In genomic region chr5:140767704-140768141, GRCm38 (mm10) we compare ENCODE assay signal across 8 mouse cellular contexts. TPM values are rescaled to one million over a fixed set of nuclear protein-coding genes. Genes with fewer than 3 reads are reported as not detected.
A peak's percentile ranks its signal among the peaks of the same experiment; 100 is the strongest.
DNase-seq lines count a peak whose midpoint lies in the region; ATAC-seq and TF ChIP-seq lines count a peak whose summit lies in the region.

No protein-coding gene starts in this region.

- 0 out of 2 replicates have a peak, but pooled peaks cover 5% of the 10 kb centered on the region for H3K36me3 ChIP-seq in embryonic facial prominence, embryonic 12.5 days

- intact Hi-C loops in left cerebral cortex, postnatal 36 days (cut with DNase I), result no loop called here

- no peak for TF ChIP-seq CTCF in bone marrow, adult 2 months (IDR thresholded peaks at IDR 0.05; ENCODE audit: control insufficient read depth, insufficient read depth, low read length)

- ATAC-seq in embryonic facial prominence, embryonic 12.5 days (ENCODE audit: insufficient number of reproducible peaks, insufficient read depth, low FRiP score, low TSS enrichment), result peak; percentile 81; the same call in 1 of the 2 replicates

- 46% methylated on average over 9 of the region's 9 CpGs for WGBS in bone marrow, adult 2 months
- 24% methylated on average over 9 of the region's 9 CpGs for WGBS in embryonic facial prominence, embryonic 12.5 days

- peak overlapping the region; percentile 60 for H3K27ac ChIP-seq in bone marrow, adult 2 months (ENCODE audit: control insufficient read depth, insufficient read depth, low read depth, low read length, poor library complexity)
- H3K27ac ChIP-seq in embryonic facial prominence, embryonic 12.5 days, result peak overlapping the region; percentile 85

- peaks cover 13% of the 10 kb centered on the region for H3K4me1 ChIP-seq in bone marrow, adult 2 months (ENCODE audit: control insufficient read depth, insufficient read depth, low read length)
- H3K4me1 ChIP-seq in embryonic facial prominence, embryonic 12.5 days, result peaks cover 28% of the 10 kb centered on the region

- no peaks in the 10 kb centered on the region for H3K27me3 ChIP-seq in embryonic facial prominence, embryonic 12.5 days

- H3K4me3 ChIP-seq in bone marrow, adult 2 months (replicated peaks; ENCODE audit: control insufficient read depth, low read depth, low read length), result no peak overlapping the region
- no peak overlapping the region for H3K4me3 ChIP-seq in embryonic facial prominence, embryonic 12.5 days

- peak; percentile 86 to 92 for DNase-seq in heart, adult 18-20 months
- peak; percentile 79 for DNase-seq in kidney, adult 18-20 months
- peak; percentile 42 to 47 for DNase-seq in left cerebral cortex, postnatal 36 days (ENCODE audit: low spot score in 2 of 2)
- peak; percentile 70 for DNase-seq in mesoderm, embryonic 11.5 days (ENCODE audit: low read depth, low spot score)
- DNase-seq in right cerebral cortex, postnatal 4 days, result peak; percentile 46
- DNase-seq in thymus, adult 18-20 months, result no peak

- no peak overlapping the region for H3K4me2 ChIP-seq in embryonic facial prominence, embryonic 12.5 days (replicated peaks)

- peak overlapping the region; percentile 34; the same call in 1 of the 2 replicates for H3K9ac ChIP-seq in embryonic facial prominence, embryonic 12.5 days

- H3K9me3 ChIP-seq in embryonic facial prominence, embryonic 12.5 days, result no peaks in the 10 kb centered on the region

- TF ChIP-seq POLR2A in bone marrow, adult 2 months (IDR thresholded peaks at IDR 0.05; ENCODE audit: borderline replicate concordance, control insufficient read depth, low read depth, low read length), result no peak

RNA-seq across cellular contexts. Expression of gene Amz1, which starts 43.8 kb away (rescaled TPM):
- polyA plus RNA-seq in bone marrow, adult 2 months (2011; ENCODE audit: insufficient read depth, insufficient read length, low replicate concordance, missing spikeins), result 2.7 and 3.5 TPM in 2 replicates
- 0.74 and 1.4 TPM in 2 replicates for polyA plus RNA-seq in embryonic facial prominence, embryonic 12.5 days (2016; fragmentation: Nextera tagmentation; extraction: Ambion mirVana)
- under 1 TPM; 0.47 to 0.75 TPM for total RNA-seq in heart, adult 18-20 months (2021)
- total RNA-seq in left cerebral cortex, postnatal 36 days (2021), result 10 to 100 TPM; 16.6 to 24.8 TPM

Comparison
In these comparisons a context has a peak if more than half of its experiments do, and no peak if none do; other contexts are left out.
1. DNase-seq: peak in heart, adult 18-20 months (2 of 2), kidney, adult 18-20 months (single experiment), left cerebral cortex, postnatal 36 days (2 of 2), mesoderm, embryonic 11.5 days (single experiment) and right cerebral cortex, postnatal 4 days (single experiment); none in thymus, adult 18-20 months (0 of 2).
2. RNA of gene Amz1, which starts 43.8 kb away (total RNA-seq): 16.6 to 24.8 TPM in left cerebral cortex, postnatal 36 days; 0.47 to 0.75 TPM in heart, adult 18-20 months; every median in the first group is over 10 times any median in the second.